Mouse (Mus musculus): Measurements from ENCODE around the gene Ust.

The Ust gene

GRCm38 (mm10) chr10:8498951-8499891 is 19.4 kb downstream of the Ust start:
- DNase-seq (ENCODE audit: low spot score), result no peak

GRCm38 (mm10) chr10:8495543-8496141 is 23.0 kb downstream of the Ust start:
- no peak for DNase-seq (ENCODE audit: low spot score)

- no peak for DNase-seq (ENCODE audit: low spot score)
Observed at GRCm38 (mm10) chr10:8491909-8492591, 26.6 kb downstream of the Ust start.

GRCm38 (mm10) chr10:8487388-8487787 is 31.2 kb downstream of the Ust start:
- no peak for DNase-seq (ENCODE audit: low spot score)

- no peak for DNase-seq (ENCODE audit: low spot score)
Observed at GRCm38 (mm10) chr10:8484487-8484886, 34.1 kb downstream of the Ust start.

GRCm38 (mm10) chr10:8482779-8483178 is 35.8 kb downstream of the Ust start:
- DNase-seq (ENCODE audit: low spot score), result no peak

- no peak for DNase-seq (ENCODE audit: low spot score)
Observed at GRCm38 (mm10) chr10:8479779-8480178, 38.8 kb downstream of the Ust start.

- no peak for DNase-seq (ENCODE audit: low spot score)
Observed at GRCm38 (mm10) chr10:8477936-8478335, 40.7 kb downstream of the Ust start.

- DNase-seq (ENCODE audit: low spot score), result no peak
Observed at GRCm38 (mm10) chr10:8471995-8472394, 46.6 kb downstream of the Ust start.

GRCm38 (mm10) chr10:8471012-8471411 is 47.6 kb downstream of the Ust start:
- no peak for DNase-seq (ENCODE audit: low spot score)

- no peak for DNase-seq (ENCODE audit: low spot score)
Observed at GRCm38 (mm10) chr10:8469516-8469915, 49.1 kb downstream of the Ust start.

GRCm38 (mm10) chr10:8468651-8469386 is 49.8 kb downstream of the Ust start:
- DNase-seq (ENCODE audit: low spot score), result no peak

GRCm38 (mm10) chr10:8465918-8466317 is 52.7 kb downstream of the Ust start:
- no peak for DNase-seq (ENCODE audit: low spot score)

- no peak for DNase-seq (ENCODE audit: low spot score)
Observed at GRCm38 (mm10) chr10:8465216-8465615, 53.4 kb downstream of the Ust start.

- no peak for DNase-seq (ENCODE audit: low spot score)
Observed at GRCm38 (mm10) chr10:8461372-8461771, 57.3 kb downstream of the Ust start.

- no peak for DNase-seq (ENCODE audit: low spot score)
Observed at GRCm38 (mm10) chr10:8454711-8455110, 63.9 kb downstream of the Ust start.

- no peak for DNase-seq (ENCODE audit: low spot score)
Observed at GRCm38 (mm10) chr10:8447681-8448080, 70.9 kb downstream of the Ust start.

GRCm38 (mm10) chr10:8446972-8447371 is 71.7 kb downstream of the Ust start:
- no peak for DNase-seq (ENCODE audit: low spot score)

- no peak for DNase-seq (ENCODE audit: low spot score)
Observed at GRCm38 (mm10) chr10:8444052-8444451, 74.6 kb downstream of the Ust start.

GRCm38 (mm10) chr10:8431857-8432256 is 86.8 kb downstream of the Ust start:
- no peak for DNase-seq (ENCODE audit: low spot score)

- no peak for DNase-seq (ENCODE audit: low spot score)
Observed at GRCm38 (mm10) chr10:8428787-8429778, 89.5 kb downstream of the Ust start.

Measured in layer of hippocampus, adult 9-10 months (tissue).